Mouse (Mus musculus) ovary, postnatal 10 days (tissue): ENCODE measurements at regions not wholly inside any gene's neighbourhood (a gene's known extent, or its start where the extent isn't known, plus 50 kb on each side); places are given as distances from the start of the nearest gene placed in this dataset.

Experiments
- DNase-seq: peaks from one replicate; pipeline ENCODE4 v3.0.0; 2022; ENCODE audit warnings: low spot score

GRCm38 (mm10) chr10:99644981-99645380 lies 114.5 kb downstream of the Csl start:
- DNase-seq = no peak

GRCm38 (mm10) chr10:99652011-99652410 lies 107.4 kb downstream of the Csl start:
- no peak for DNase-seq

GRCm38 (mm10) chr10:99654284-99654683 lies 105.2 kb downstream of the Csl start:
- DNase-seq = no peak

GRCm38 (mm10) chr10:99676557-99677098 lies 82.8 kb downstream of the Csl start:
- no peak for DNase-seq

- no peak for DNase-seq
Measured at GRCm38 (mm10) chr10:99678096-99678495, 81.4 kb downstream of the Csl start.

GRCm38 (mm10) chr10:99679813-99680212 lies 79.6 kb downstream of the Csl start:
- no peak for DNase-seq

- DNase-seq = no peak
Measured at GRCm38 (mm10) chr10:99681932-99682331, 77.5 kb downstream of the Csl start.

- DNase-seq = no peak
Measured at GRCm38 (mm10) chr10:99682350-99682749, 77.1 kb downstream of the Csl start.

GRCm38 (mm10) chr10:99683310-99683709 lies 76.1 kb downstream of the Csl start:
- no peak for DNase-seq

GRCm38 (mm10) chr10:99685911-99686310 lies 73.5 kb downstream of the Csl start:
- DNase-seq = no peak

- DNase-seq = no peak
Measured at GRCm38 (mm10) chr10:99687011-99687410, 72.4 kb downstream of the Csl start.

- no peak for DNase-seq
Measured at GRCm38 (mm10) chr10:99697696-99698095, 61.8 kb downstream of the Csl start.

- DNase-seq = no peak
Measured at GRCm38 (mm10) chr10:99699498-99699897, 60.0 kb downstream of the Csl start.

- no peak for DNase-seq
Measured at GRCm38 (mm10) chr10:99700052-99700777, 59.2 kb downstream of the Csl start.
